Mouse (Mus musculus) erythroblast, embryonic 14.5 days (primary cell): Measurements from ENCODE around the gene Pigf.

Experiments
- GATA1 ChIP-seq: IDR thresholded peaks from 2 replicates; pipeline ENCODE4 v1.6.1; 2012; ENCODE audit warnings: low read length, inconsistent platforms, mixed read lengths
- TAL1 ChIP-seq: IDR thresholded peaks from 3 replicates; pipeline ENCODE4 v1.6.1; 2012; ENCODE audit warnings: low read length, inconsistent platforms, mixed read lengths

- TF ChIP-seq TAL1 (no peak), GATA1 (no peak)
These were observed 58.2 kb downstream of the Pigf start for GRCm38 (mm10) chr17:86967048-86967447.
